Mouse (Mus musculus): Measurements from ENCODE around the gene Suz12. TPM values are rescaled to one million over a fixed set of nuclear protein-coding genes. Genes with fewer than 3 reads are reported as not detected.

Gene Suz12
- polyA plus RNA-seq (2014; fragmentation: Nextera tagmentation; extraction: Ambion mirVana) = 19.4 and 23.6 TPM in 2 replicates

GRCm38 (mm10) chr11:79992592-79993355, at the start of gene Suz12:
Suz12 (plus strand) TSS chr11:79993106.
- H3K27ac ChIP-seq (ENCODE audit: low read depth, low read length) = peak within 1 kb of the TSS; percentile 99
- no peaks in the 10 kb centered on the region for H3K9me3 ChIP-seq (replicated peaks; ENCODE audit: control insufficient read depth, low read length)
- H3K36me3 ChIP-seq (ENCODE audit: control insufficient read depth, insufficient read depth, low read length) = peaks cover 14% of the 10 kb centered on the region
- no peaks in the 10 kb centered on the region for H3K27me3 ChIP-seq (replicated peaks; ENCODE audit: control insufficient read depth, insufficient read depth, low read length)
- H3K4me3 ChIP-seq (ENCODE audit: low read depth, low read length) = peak within 1 kb of the TSS; percentile 96
- under 1% methylated on average over 63 of the region's 74 CpGs for WGBS
- H3K4me1 ChIP-seq (ENCODE audit: control insufficient read depth, insufficient read depth, low read length) = peaks cover 2% of the 10 kb centered on the region; the same call in 1 of the 2 replicates
- H3K9ac ChIP-seq (ENCODE audit: low read length) = peak within 1 kb of the TSS; percentile 93
- DNase-seq (ENCODE audit: low spot score) (peak; percentile 98), ATAC-seq (peak; percentile 97)
- H3K4me2 ChIP-seq (ENCODE audit: low read length) = peak within 1 kb of the TSS; percentile 82

- Histone ChIP-seq H3K27me3 (replicated peaks; ENCODE audit: control insufficient read depth, insufficient read depth, low read length) (no peaks in the 10 kb centered on the region), H3K27ac (ENCODE audit: low read depth, low read length) (no peak overlapping the region), H3K4me1 (ENCODE audit: control insufficient read depth, insufficient read depth, low read length) (no peaks in the 10 kb centered on the region), H3K9me3 (replicated peaks; ENCODE audit: control insufficient read depth, low read length) (no peaks in the 10 kb centered on the region), H3K4me2 (ENCODE audit: low read length) (no peak overlapping the region), H3K36me3 (ENCODE audit: control insufficient read depth, insufficient read depth, low read length) (peaks cover 86% of the 10 kb centered on the region), H3K4me3 (ENCODE audit: low read depth, low read length) (no peak overlapping the region), H3K9ac (ENCODE audit: low read length) (no peak overlapping the region)
- no peak for DNase-seq (ENCODE audit: low spot score)
- 88% methylated on average over 8 of the region's 8 CpGs for WGBS
- no peak for ATAC-seq
Measured at GRCm38 (mm10) chr11:79943136-79943535, 49.8 kb upstream of the Suz12 start.

- Histone ChIP-seq H3K4me1 (ENCODE audit: control insufficient read depth, insufficient read depth, low read length) (no peaks in the 10 kb centered on the region), H3K36me3 (ENCODE audit: control insufficient read depth, insufficient read depth, low read length) (peaks cover 86% of the 10 kb centered on the region), H3K4me3 (ENCODE audit: low read depth, low read length) (no peak overlapping the region), H3K27ac (ENCODE audit: low read depth, low read length) (no peak overlapping the region), H3K9me3 (replicated peaks; ENCODE audit: control insufficient read depth, low read length) (no peaks in the 10 kb centered on the region), H3K4me2 (ENCODE audit: low read length) (no peak overlapping the region), H3K9ac (ENCODE audit: low read length) (no peak overlapping the region), H3K27me3 (replicated peaks; ENCODE audit: control insufficient read depth, insufficient read depth, low read length) (no peaks in the 10 kb centered on the region)
- DNase-seq (ENCODE audit: low spot score) (no peak), ATAC-seq (no peak)
- WGBS = 92% methylated on average over 7 of the region's 7 CpGs
Measured at GRCm38 (mm10) chr11:79943601-79944000, 49.3 kb upstream of the Suz12 start.

GRCm38 (mm10) chr11:79947265-79947664, 45.6 kb upstream of the Suz12 start:
- Histone ChIP-seq H3K4me1 (ENCODE audit: control insufficient read depth, insufficient read depth, low read length) (no peaks in the 10 kb centered on the region), H3K4me3 (ENCODE audit: low read depth, low read length) (no peak overlapping the region), H3K9me3 (replicated peaks; ENCODE audit: control insufficient read depth, low read length) (no peaks in the 10 kb centered on the region), H3K36me3 (ENCODE audit: control insufficient read depth, insufficient read depth, low read length) (peaks cover 83% of the 10 kb centered on the region), H3K4me2 (ENCODE audit: low read length) (no peak overlapping the region), H3K27me3 (replicated peaks; ENCODE audit: control insufficient read depth, insufficient read depth, low read length) (no peaks in the 10 kb centered on the region), H3K27ac (ENCODE audit: low read depth, low read length) (no peak overlapping the region), H3K9ac (ENCODE audit: low read length) (no peak overlapping the region)
- WGBS = 93% methylated on average over 3 of the region's 3 CpGs
- DNase-seq (ENCODE audit: low spot score) (no peak), ATAC-seq (no peak)

- Histone ChIP-seq H3K4me1 (ENCODE audit: control insufficient read depth, insufficient read depth, low read length) (peaks cover 17% of the 10 kb centered on the region), H3K4me2 (ENCODE audit: low read length) (peak overlapping the region; percentile 77), H3K9me3 (replicated peaks; ENCODE audit: control insufficient read depth, low read length) (no peaks in the 10 kb centered on the region), H3K36me3 (ENCODE audit: control insufficient read depth, insufficient read depth, low read length) (peaks cover 31% of the 10 kb centered on the region), H3K4me3 (ENCODE audit: low read depth, low read length) (peak overlapping the region; percentile 73), H3K27ac (ENCODE audit: low read depth, low read length) (no peak overlapping the region), H3K9ac (ENCODE audit: low read length) (peak overlapping the region; percentile 65), H3K27me3 (replicated peaks; ENCODE audit: control insufficient read depth, insufficient read depth, low read length) (no peaks in the 10 kb centered on the region)
- WGBS = 6% methylated on average over 27 of the region's 27 CpGs
- no peak for DNase-seq (ENCODE audit: low spot score)
- no peak; the same call in 1 of the 2 replicates for ATAC-seq
Measured at GRCm38 (mm10) chr11:79961346-79962124, 31.4 kb upstream of the Suz12 start.

GRCm38 (mm10) chr11:79962125-79962876, 30.6 kb upstream of the Suz12 start, which contains the start of gene Utp6:
Utp6 (minus strand) TSS chr11:79962390.
- Histone ChIP-seq H3K9me3 (replicated peaks; ENCODE audit: control insufficient read depth, low read length) (no peaks in the 10 kb centered on the region), H3K9ac (ENCODE audit: low read length) (peak within 1 kb of the TSS; percentile 65), H3K27ac (ENCODE audit: low read depth, low read length) (no peak within 1 kb of the TSS), H3K36me3 (ENCODE audit: control insufficient read depth, insufficient read depth, low read length) (peaks cover 24% of the 10 kb centered on the region), H3K4me3 (ENCODE audit: low read depth, low read length) (peak within 1 kb of the TSS; percentile 73), H3K4me1 (ENCODE audit: control insufficient read depth, insufficient read depth, low read length) (peaks cover 17% of the 10 kb centered on the region), H3K27me3 (replicated peaks; ENCODE audit: control insufficient read depth, insufficient read depth, low read length) (no peaks in the 10 kb centered on the region), H3K4me2 (ENCODE audit: low read length) (peak within 1 kb of the TSS; percentile 77)
- 1% methylated on average over 46 of the region's 46 CpGs for WGBS
- DNase-seq (ENCODE audit: low spot score) = peak; percentile 100
- ATAC-seq = peak; percentile 95

GRCm38 (mm10) chr11:79962877-79963183, 30.1 kb upstream of the Suz12 start:
- Histone ChIP-seq H3K9ac (ENCODE audit: low read length) (peak overlapping the region; percentile 54), H3K4me1 (ENCODE audit: control insufficient read depth, insufficient read depth, low read length) (peaks cover 17% of the 10 kb centered on the region), H3K36me3 (ENCODE audit: control insufficient read depth, insufficient read depth, low read length) (peaks cover 18% of the 10 kb centered on the region), H3K27ac (ENCODE audit: low read depth, low read length) (no peak overlapping the region), H3K9me3 (replicated peaks; ENCODE audit: control insufficient read depth, low read length) (no peaks in the 10 kb centered on the region), H3K4me3 (ENCODE audit: low read depth, low read length) (peak overlapping the region; percentile 73), H3K27me3 (replicated peaks; ENCODE audit: control insufficient read depth, insufficient read depth, low read length) (no peaks in the 10 kb centered on the region), H3K4me2 (ENCODE audit: low read length) (peak overlapping the region; percentile 67)
- 6% methylated on average over 9 of the region's 9 CpGs for WGBS
- ATAC-seq (peak; percentile 21; the same call in 1 of the 2 replicates), DNase-seq (ENCODE audit: low spot score) (no peak)

GRCm38 (mm10) chr11:79963212-79963974, 29.5 kb upstream of the Suz12 start:
- 63% methylated on average over 8 of the region's 8 CpGs for WGBS
- peak overlapping the region; percentile 67 for H3K4me2 ChIP-seq (ENCODE audit: low read length)

More at GRCm38 (mm10) chr11:79963212-79963974, 29.5 kb upstream of the Suz12 start:
- no peaks in the 10 kb centered on the region for H3K9me3 ChIP-seq (replicated peaks; ENCODE audit: control insufficient read depth, low read length)
- H3K27me3 ChIP-seq (replicated peaks; ENCODE audit: control insufficient read depth, insufficient read depth, low read length) = no peaks in the 10 kb centered on the region
- H3K4me1 ChIP-seq (ENCODE audit: control insufficient read depth, insufficient read depth, low read length) = peaks cover 17% of the 10 kb centered on the region
- DNase-seq (ENCODE audit: low spot score) (no peak), ATAC-seq (no peak)
- peaks cover 13% of the 10 kb centered on the region for H3K36me3 ChIP-seq (ENCODE audit: control insufficient read depth, insufficient read depth, low read length)
- H3K9ac ChIP-seq (ENCODE audit: low read length) = no peak overlapping the region
- no peak overlapping the region for H3K27ac ChIP-seq (ENCODE audit: low read depth, low read length)
- H3K4me3 ChIP-seq (ENCODE audit: low read depth, low read length) = no peak overlapping the region; the same call in 1 of the 2 replicates
